Mouse (Mus musculus) heart, adult 18-20 months (tissue): ENCODE results near the gene Vmn1r100. TPM values are rescaled to one million over a fixed set of nuclear protein-coding genes. Genes with fewer than 3 reads are reported as not detected.
"Not testable (repeated sequence)": the region's sequence is repeated elsewhere in the genome, so short reads cannot be mapped to it uniquely, and the experiment has no call there.

ENCODE experiments used
- DNase-seq, 2 experiments: peaks; one replicate each; pipeline ENCODE4 v3.0.0; 2021 to 2022; ENCODE audit warnings: mixed read lengths in 1 of 2
- long read RNA-seq, 2 experiments: library from polyadenylated mRNA; stranded (forward); transcript quantifications; one replicate each; pipeline ENCODE4 v2.0.0; 2021
- total RNA-seq, 2 experiments: library from RNA; stranded (reverse); gene quantifications; 2 replicates each; pipeline ENCODE4 v1.2.3; 2021

Gene Vmn1r100
- not detected for total RNA-seq
- long read RNA-seq, experiment 1, result 0 reads
- long read RNA-seq, experiment 2, result 0 reads

GRCm38 (mm10) chr7:20417642-20418041, at the start of gene Vmn1r100:
Gene Vmn1r100 (plus strand): TSS chr7:20417942.
- DNase-seq, result not testable (repeated sequence)

DNA sequence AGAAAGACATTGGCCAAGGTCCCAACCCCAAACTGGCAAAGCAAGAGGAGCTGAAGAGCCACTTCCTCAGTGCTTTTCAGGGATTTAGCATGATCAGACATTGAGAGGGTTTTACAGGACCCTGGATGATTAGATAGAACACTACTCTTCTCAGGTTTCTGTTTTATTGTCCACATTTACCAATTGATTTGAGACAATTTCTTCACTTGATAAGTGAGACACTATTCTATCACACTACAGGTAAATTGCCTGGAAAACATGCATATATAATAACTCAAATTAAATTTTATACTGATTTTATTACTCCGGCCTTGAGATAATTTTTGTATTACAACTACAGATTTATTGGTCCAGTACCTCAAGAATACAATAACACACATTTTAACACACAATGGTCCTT, 42.4 kb upstream of the Vmn1r100 start, which contains the start of gene Gm5728:
TSS of gene Gm5728 (minus strand) at position 101 of the 400 bp plus-strand sequence.
- DNase-seq, result not testable (repeated sequence)

GRCm38 (mm10) chr7:20442493-20442892, 24.8 kb downstream of the Vmn1r100 start, which contains the start of gene Vmn1r101:
Gene Vmn1r101 (minus strand): TSS chr7:20442593.
- not testable (repeated sequence) for DNase-seq

Other genes starting within 250 kb of the Vmn1r100 start
- not detected for gene Vmn1r94, start 249.6 kb upstream of the Vmn1r100 start, total RNA-seq
- not detected for gene Vmn1r95, start 224.2 kb upstream of the Vmn1r100 start, total RNA-seq
- gene Gm6164, start 212.3 kb upstream of the Vmn1r100 start, total RNA-seq, result not detected
- not detected for gene Gm4498, start 184.1 kb upstream of the Vmn1r100 start, total RNA-seq
- gene Gm5890, start 155.1 kb upstream of the Vmn1r100 start, total RNA-seq, result not detected
- gene Gm4133, start 83.9 kb upstream of the Vmn1r100 start, total RNA-seq, result not detected
- gene Gm5728, start 42.5 kb upstream of the Vmn1r100 start, total RNA-seq, result not detected
- gene Vmn1r101, start 24.7 kb downstream of the Vmn1r100 start, total RNA-seq, result not detected
- not detected for gene Gm10670, start 57.0 kb downstream of the Vmn1r100 start, total RNA-seq
- gene Vmn1r103, start 92.6 kb downstream of the Vmn1r100 start, total RNA-seq, result not detected
- gene Vmn1r104, start 115.9 kb downstream of the Vmn1r100 start, total RNA-seq, result not detected
- gene Gm5726, start 127.8 kb downstream of the Vmn1r100 start, total RNA-seq, result not detected
- gene Gm4141, start 158.3 kb downstream of the Vmn1r100 start, total RNA-seq, result not detected
- gene Gm4513, start 181.1 kb downstream of the Vmn1r100 start, total RNA-seq, result not detected